Mouse (Mus musculus): ENCODE data around the gene Hoxa9.

DNA sequence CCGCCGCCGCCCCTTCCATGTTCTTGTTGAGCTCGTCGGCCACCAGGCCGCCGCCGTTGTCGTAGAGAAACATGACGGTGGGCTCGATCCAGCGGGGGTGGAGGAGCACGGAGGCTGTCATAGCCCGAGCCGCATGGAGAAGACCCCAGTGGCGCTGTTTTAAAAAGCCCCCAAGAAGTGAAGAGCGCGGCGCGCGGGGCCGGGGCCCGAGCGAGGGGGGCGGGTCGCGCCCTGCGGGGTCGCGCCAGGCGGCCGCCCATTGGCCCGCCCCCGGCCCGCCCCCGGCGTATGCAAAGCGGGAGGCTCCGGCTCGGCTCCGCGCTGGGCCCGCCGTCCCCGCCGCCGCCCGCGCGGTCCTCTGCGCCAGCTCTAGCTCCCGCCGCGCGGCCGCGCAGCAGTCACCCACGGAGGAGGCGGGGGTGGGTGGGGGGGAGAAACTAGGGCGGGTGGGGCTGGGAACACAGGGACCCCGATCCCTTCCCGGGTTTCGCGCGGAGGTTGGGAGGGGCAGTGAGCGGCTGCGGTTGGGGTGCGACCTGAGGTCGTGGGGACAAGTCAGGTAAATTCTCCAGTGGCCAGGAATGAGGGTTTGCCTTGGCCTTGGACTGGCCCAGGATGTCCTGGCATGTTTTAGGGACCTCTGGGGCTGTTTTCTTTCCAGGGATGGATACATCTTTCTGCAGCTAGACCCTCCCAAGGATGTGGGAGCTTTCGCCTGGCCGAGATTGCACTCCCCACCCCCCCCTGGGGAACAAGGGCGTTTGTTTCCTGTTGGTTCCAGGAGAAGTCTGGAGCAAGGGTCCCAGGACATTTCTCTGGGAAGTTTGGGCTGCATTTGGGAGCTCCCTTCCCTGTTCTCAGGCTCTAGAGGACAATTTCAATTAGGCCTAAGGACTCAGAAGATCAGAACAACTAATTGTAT lies 30.0 kb upstream of the Hoxa9 start, which contains the start of gene Hoxa13:
- no peak for TF ChIP-seq CTCF (IDR thresholded peaks at IDR 0.05; ENCODE audit: low read depth, low read length)
- no peak for TF ChIP-seq POLR2A (IDR thresholded peaks at IDR 0.05; ENCODE audit: extremely low read depth, insufficient read depth, low read length)

All from liver, adult 2 months (tissue).